Mouse (Mus musculus): ENCODE measurements around the gene Mucl3.

DNA sequence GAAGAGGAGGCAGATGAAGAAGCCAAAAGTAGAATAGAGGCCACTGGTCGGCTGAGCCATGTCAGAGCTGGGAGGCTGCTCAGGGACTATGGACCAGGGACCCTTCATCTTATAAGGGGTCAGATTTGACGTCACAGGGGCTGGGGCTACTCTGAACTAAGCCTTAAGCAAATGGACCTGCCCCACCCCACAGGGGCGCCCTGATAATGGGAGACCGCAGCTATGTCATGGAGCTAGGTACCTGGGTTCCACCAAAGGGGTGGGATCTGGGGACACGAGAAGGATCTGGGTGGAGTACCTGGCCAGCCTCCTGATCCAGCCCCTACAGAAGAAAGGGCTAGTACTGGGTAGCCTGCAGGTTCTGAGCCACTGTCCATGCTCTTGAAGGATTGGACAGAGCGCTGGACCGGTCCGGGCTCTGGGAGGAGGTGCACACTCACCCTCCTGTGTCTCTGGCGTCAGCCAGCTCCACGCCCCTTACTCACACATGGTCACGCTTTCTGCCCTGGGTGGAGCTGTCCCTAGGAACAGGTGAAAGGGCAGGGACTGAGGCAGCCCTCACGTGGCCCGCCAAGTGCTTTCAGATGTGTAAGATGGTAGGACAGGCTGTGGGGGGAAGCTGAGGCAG is at the start of gene Mucl3:
- no peak for TF ChIP-seq CTCF (IDR thresholded peaks at IDR 0.05 in 2 of 3, conservative IDR thresholded peaks at IDR 0.05 in 1 of 3; ENCODE audit: control insufficient read depth in 1 of 3, insufficient read depth in 1 of 3, low read depth in 2 of 3, low read length in 3 of 3, poor library complexity in 1 of 3, severe bottlenecking in 1 of 3)
- no peak for TF ChIP-seq POLR2A (IDR thresholded peaks at IDR 0.05; ENCODE audit: control insufficient read depth in 1 of 2, insufficient read depth in 1 of 2, low read depth in 1 of 2, low read length in 2 of 2, poor library complexity in 1 of 2)
- no peak for TF ChIP-seq TAL1 (IDR thresholded peaks at IDR 0.05; ENCODE audit: low read length)
- TF ChIP-seq POLR2AphosphoS2 (IDR thresholded peaks at IDR 0.05; ENCODE audit: low read length), result no peak
- no peak for TF ChIP-seq MEF2A (IDR thresholded peaks at IDR 0.05; ENCODE audit: extremely low read depth, insufficient replicate concordance, low read depth, low read length, poor library complexity, severe bottlenecking)
- TF ChIP-seq USF1 (IDR thresholded peaks at IDR 0.05; ENCODE audit: low read depth, low read length), result no peak
- no peak for TF ChIP-seq JUND (IDR thresholded peaks at IDR 0.05; ENCODE audit: low read depth, low read length)
- no peak for TF ChIP-seq GABPA (IDR thresholded peaks at IDR 0.05; ENCODE audit: low read depth, low read length)
- no peak for TF ChIP-seq RAD21 (IDR thresholded peaks at IDR 0.05; ENCODE audit: low read depth, low read length)
- no peak for TF ChIP-seq UBTF (IDR thresholded peaks at IDR 0.05; ENCODE audit: borderline replicate concordance, insufficient read depth, low read depth, low read length)
- no peak for TF ChIP-seq RCOR1 (IDR thresholded peaks at IDR 0.05; ENCODE audit: low read depth, low read length)

All from MEL (cell line).